Mouse (Mus musculus) adrenal gland, postnatal 10 days (tissue): ENCODE data around the gene Zbed6. TPM values are rescaled to one million over a fixed set of nuclear protein-coding genes. Genes with fewer than 3 reads are reported as not detected.
A peak's percentile ranks its signal among the peaks of the same experiment; 100 is the strongest.

Source experiments
- DNase-seq: peaks from one replicate; pipeline ENCODE4 v3.0.0; 2021; ENCODE audit warnings: mixed read lengths
- total RNA-seq, 2 experiments: library from RNA; stranded (reverse); gene quantifications; 2 replicates each; pipeline ENCODE4 v1.2.3; 2021

Zbed6 gene
- total RNA-seq, 2 experiments from 2014 or later = 8.4 to 13.0 TPM

- DNase-seq = no peak
Observed at GRCm38 (mm10) chr1:133662941-133663340, 2.3 kb upstream of the Zbed6 start.

GRCm38 (mm10) chr1:133661203-133661933 lies 683 bp upstream of the Zbed6 start, which contains the start of gene Gm38394:
TSS of gene Gm38394 (minus strand) at chr1:133661318.
- DNase-seq = peak; percentile 93

GRCm38 (mm10) chr1:133658878-133659277 lies 1.8 kb downstream of the Zbed6 start:
- no peak for DNase-seq

- no peak for DNase-seq
Observed at GRCm38 (mm10) chr1:133656811-133657210, 3.9 kb downstream of the Zbed6 start.

- no peak for DNase-seq
Observed at GRCm38 (mm10) chr1:133653033-133653432, 7.7 kb downstream of the Zbed6 start.

GRCm38 (mm10) chr1:133650288-133651055 lies 10.2 kb downstream of the Zbed6 start:
- no peak for DNase-seq

GRCm38 (mm10) chr1:133645652-133646051 lies 15.0 kb downstream of the Zbed6 start:
- DNase-seq = no peak

DNA sequence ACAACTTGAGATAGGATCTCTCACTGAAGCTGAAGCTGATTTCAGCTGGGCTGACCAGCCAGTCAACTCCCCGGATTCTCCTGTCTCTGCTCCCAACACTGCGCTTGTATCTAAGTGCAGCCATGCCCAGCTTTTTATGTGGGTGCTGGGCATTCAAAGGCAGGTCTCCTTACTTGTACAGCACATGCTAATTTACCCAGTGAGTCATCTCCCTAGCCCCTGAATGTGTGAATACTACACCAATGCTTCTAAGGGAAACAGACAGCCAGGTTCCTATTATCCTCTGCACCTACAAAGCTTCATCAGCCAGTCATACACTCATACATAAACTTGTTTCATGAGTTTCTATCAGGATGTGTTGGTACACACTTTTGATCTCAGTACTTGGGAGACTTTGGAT lies 19.5 kb downstream of the Zbed6 start:
- DNase-seq = no peak

DNA sequence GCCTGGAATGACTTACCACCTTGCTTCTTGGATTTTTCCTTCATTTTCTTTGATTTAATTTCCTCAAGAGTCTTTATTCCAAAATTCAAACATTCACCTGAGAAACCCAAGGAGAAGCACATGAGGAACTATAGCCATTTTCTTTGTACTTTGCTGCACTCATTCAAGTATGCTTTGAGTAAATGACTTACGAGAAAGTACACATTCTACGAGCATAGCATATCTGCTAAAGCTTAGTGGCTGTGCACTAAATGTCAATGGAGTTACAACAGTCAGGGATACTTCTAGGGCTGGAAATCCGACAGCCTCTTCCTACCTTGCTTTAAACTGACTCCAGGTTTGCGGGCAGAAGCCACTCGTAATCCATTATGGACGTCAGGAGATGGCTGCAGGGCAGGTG lies 22.2 kb downstream of the Zbed6 start:
- DNase-seq = no peak

GRCm38 (mm10) chr1:133632168-133632567 lies 28.5 kb downstream of the Zbed6 start:
- no peak for DNase-seq

- DNase-seq = no peak
Observed at GRCm38 (mm10) chr1:133625052-133625451, 35.6 kb downstream of the Zbed6 start.

GRCm38 (mm10) chr1:133618311-133618710 lies 42.4 kb downstream of the Zbed6 start:
- no peak for DNase-seq

DNA sequence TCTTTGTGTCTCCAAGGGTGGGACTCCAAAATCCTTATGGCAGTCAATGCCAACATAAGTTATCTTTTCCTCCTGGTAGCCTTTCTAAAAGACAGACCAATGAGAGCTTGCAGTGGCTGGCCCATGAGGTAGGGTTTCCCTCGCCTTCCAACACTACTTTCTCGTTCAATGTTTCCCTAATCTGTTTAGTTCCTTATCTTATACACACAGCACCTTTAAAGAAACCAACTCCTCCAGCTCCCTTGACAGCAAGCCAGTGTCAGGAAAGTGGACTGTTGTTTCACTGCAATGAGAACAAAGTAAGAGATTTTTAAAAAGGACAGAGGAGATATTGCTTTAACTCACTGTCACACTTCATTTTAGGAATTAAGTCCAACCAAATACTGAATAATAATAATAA lies 42.8 kb downstream of the Zbed6 start:
- no peak for DNase-seq

DNA sequence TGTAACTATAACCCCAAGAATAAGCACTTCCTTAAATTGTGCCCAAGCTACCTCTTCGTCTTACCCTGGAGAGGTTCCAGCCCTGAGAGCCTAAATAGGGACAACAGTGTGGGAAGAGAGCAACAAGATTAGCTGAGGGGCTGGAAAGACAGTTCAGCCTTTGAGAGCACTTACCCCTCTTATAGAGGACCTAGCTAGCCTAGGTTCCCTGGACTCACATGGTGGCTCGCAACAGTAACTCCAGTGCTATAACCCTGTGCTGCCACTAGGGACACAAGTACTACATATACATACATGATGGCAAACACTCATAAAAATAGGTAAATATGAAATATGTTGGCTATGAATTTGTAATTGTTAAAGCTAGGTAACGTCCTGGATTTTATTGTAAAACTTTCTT lies 46.9 kb downstream of the Zbed6 start:
- DNase-seq = no peak

GRCm38 (mm10) chr1:133611436-133611835 lies 49.2 kb downstream of the Zbed6 start:
- no peak for DNase-seq

GRCm38 (mm10) chr1:133610601-133611000 lies 50.1 kb downstream of the Zbed6 start:
- no peak for DNase-seq

- DNase-seq = peak; percentile 98
Observed at GRCm38 (mm10) chr1:133609771-133610502, 50.7 kb downstream of the Zbed6 start, which contains the start of gene Snrpe. TSS of gene Snrpe (minus strand) at chr1:133610291.

Other genes starting within 250 kb of the Zbed6 start
- 10 to 100 TPM; 18.5 to 23.2 TPM for gene Sox13, start 236.5 kb downstream of the Zbed6 start, total RNA-seq
- gene Snrpe, start 50.6 kb downstream of the Zbed6 start, total RNA-seq = 100 to 1,000 TPM; 125 to 135 TPM
- gene Gm38394, start 433 bp upstream of the Zbed6 start, total RNA-seq = 10 to 100 TPM; 31.6 to 39.5 TPM
- 1 to 10 TPM; 1.7 to 2.0 TPM for gene Lax1, start 29.2 kb upstream of the Zbed6 start, total RNA-seq
- 10 to 100 TPM; 33.3 to 40.3 TPM for gene Atp2b4, start 140.2 kb upstream of the Zbed6 start, total RNA-seq
- 1 to 10 TPM; 1.7 to 2.5 TPM for gene Optc, start 247.1 kb upstream of the Zbed6 start, total RNA-seq